Mouse (Mus musculus) testis, adult 2 months (tissue): Measurements from ENCODE around the gene Zbtb33. TPM values are rescaled to one million over a fixed set of nuclear protein-coding genes. Genes with fewer than 3 reads are reported as not detected.

Source experiments
- H3K27ac ChIP-seq: fragments of 200-500 bp; 2 replicates; pipeline ENCODE4 v1.5.1; 2012; ENCODE audit warnings: low read depth, low read length; ENCODE audit not compliant: control insufficient read depth, insufficient read depth
- H3K27me3 ChIP-seq: fragments of 200-500 bp; 2 replicates; pipeline ENCODE4 v1.6.1; 2012; ENCODE audit warnings: mild to moderate bottlenecking, low read length, moderate library complexity; ENCODE audit not compliant: control insufficient read depth, insufficient read depth
- H3K36me3 ChIP-seq: fragments of 200-500 bp; 2 replicates; pipeline ENCODE4 v1.6.1; 2012; ENCODE audit warnings: mild to moderate bottlenecking, low read length; ENCODE audit not compliant: control insufficient read depth, insufficient read depth
- H3K4me1 ChIP-seq: fragments of 200-500 bp; 2 replicates; pipeline ENCODE4 v1.6.1; 2012; ENCODE audit warnings: low read length; ENCODE audit not compliant: control insufficient read depth, insufficient read depth
- H3K4me3 ChIP-seq: fragments of 200-500 bp; 2 replicates; pipeline ENCODE4 v1.5.1; 2012; ENCODE audit warnings: low read depth, mild to moderate bottlenecking, low read length, moderate library complexity, mixed read lengths; ENCODE audit not compliant: control insufficient read depth
- CTCF ChIP-seq: fragments of 200-500 bp; IDR thresholded peaks from 2 replicates; pipeline ENCODE4 v1.5.1; 2012; ENCODE audit warnings: low read depth, mild to moderate bottlenecking, inconsistent platforms, low read length, moderate library complexity; ENCODE audit not compliant: control insufficient read depth, insufficient read depth, insufficient replicate concordance
- POLR2A ChIP-seq: fragments of 200-500 bp; IDR thresholded peaks from 2 replicates; pipeline ENCODE4 v1.6.1; 2012; ENCODE audit warnings: low read depth, mild to moderate bottlenecking, inconsistent platforms, low read length, moderate library complexity; ENCODE audit not compliant: control insufficient read depth
- polyA plus RNA-seq: library from polyadenylated mRNA; depleted of rRNA; stranded (reverse); fragments of >200 nt; gene quantifications from 2 replicates; pipeline ENCODE4 v1.2.3, GENCODE M21; 2012

Zbtb33 gene
- polyA plus RNA-seq, 1 experiment: 1.0 TPM

- TF ChIP-seq CTCF (no peak), POLR2A (no peak)
- Histone ChIP-seq H3K36me3 (no peaks in the 10 kb centered on the region), H3K4me3 (no peak overlapping the region), H3K27ac (no peak overlapping the region), H3K4me1 (no peaks in the 10 kb centered on the region; the same call in 1 of the 2 replicates), H3K27me3 (no peaks in the 10 kb centered on the region)
Observed at GRCm38 (mm10) chrX:38181608-38182258, 7.9 kb upstream of the Zbtb33 start.

GRCm38 (mm10) chrX:38185520-38185919 lies 4.1 kb upstream of the Zbtb33 start:
- H3K36me3 ChIP-seq: no peaks in the 10 kb centered on the region
- no peak overlapping the region for H3K4me3 ChIP-seq
- H3K27me3 ChIP-seq: no peaks in the 10 kb centered on the region
- H3K27ac ChIP-seq: no peak overlapping the region
- no peaks in the 10 kb centered on the region; the same call in 1 of the 2 replicates for H3K4me1 ChIP-seq
- TF ChIP-seq POLR2A: no peak
- no peak for TF ChIP-seq CTCF

DNA sequence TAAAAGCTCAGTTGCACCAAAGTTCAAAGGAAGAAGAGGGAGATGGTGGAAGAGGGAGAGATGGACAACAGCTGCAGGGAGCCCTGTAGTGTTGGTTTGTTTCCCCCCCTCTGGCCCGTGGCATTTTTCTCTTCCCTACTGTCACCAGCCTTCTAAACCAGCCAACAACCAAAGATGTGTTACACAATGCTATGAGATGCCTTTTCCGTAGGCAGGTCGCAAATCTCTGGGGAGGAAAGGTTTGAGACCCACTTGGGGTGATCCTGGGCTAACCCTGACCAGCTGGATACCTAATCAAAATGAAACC lies 818 bp downstream of the Zbtb33 start:
- H3K4me1 ChIP-seq: no peaks in the 10 kb centered on the region; the same call in 1 of the 2 replicates
- TF ChIP-seq CTCF (no peak), POLR2A (no peak)
- H3K27ac ChIP-seq: no peak overlapping the region; the same call in 1 of the 2 replicates
- H3K27me3 ChIP-seq: no peaks in the 10 kb centered on the region
- peak overlapping the region; percentile 93 for H3K4me3 ChIP-seq
- H3K36me3 ChIP-seq: no peaks in the 10 kb centered on the region

DNA sequence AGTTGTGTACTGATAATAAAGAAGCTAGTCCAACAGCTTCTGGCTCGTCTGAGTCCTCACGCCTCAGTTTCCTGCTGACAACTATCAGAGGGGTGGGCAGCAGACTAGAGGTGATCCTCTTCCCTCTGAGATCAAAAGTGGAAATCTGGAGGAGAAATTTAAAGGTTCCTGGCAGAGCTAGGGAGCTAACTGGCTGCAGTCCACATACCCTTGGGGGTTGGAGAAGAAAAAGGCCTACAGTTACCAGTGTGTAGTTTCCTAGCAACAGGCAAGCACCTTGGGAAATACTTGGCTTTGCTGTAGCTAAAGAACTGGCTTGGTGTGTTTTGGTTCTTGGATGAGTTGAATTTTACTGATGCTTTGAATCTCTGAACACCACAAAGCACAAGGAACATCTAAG lies 12.2 kb downstream of the Zbtb33 start:
- H3K27me3 ChIP-seq: no peaks in the 10 kb centered on the region
- H3K27ac ChIP-seq: no peak overlapping the region
- H3K4me1 ChIP-seq: no peaks in the 10 kb centered on the region
- H3K36me3 ChIP-seq: no peaks in the 10 kb centered on the region
- no peak for TF ChIP-seq POLR2A
- TF ChIP-seq CTCF: no peak
- no peak overlapping the region for H3K4me3 ChIP-seq

- H3K4me1 ChIP-seq: no peaks in the 10 kb centered on the region
- H3K36me3 ChIP-seq: no peaks in the 10 kb centered on the region
- TF ChIP-seq POLR2A: no peak
- TF ChIP-seq CTCF: no peak
Observed at GRCm38 (mm10) chrX:38207392-38207791, 17.8 kb downstream of the Zbtb33 start.

DNA sequence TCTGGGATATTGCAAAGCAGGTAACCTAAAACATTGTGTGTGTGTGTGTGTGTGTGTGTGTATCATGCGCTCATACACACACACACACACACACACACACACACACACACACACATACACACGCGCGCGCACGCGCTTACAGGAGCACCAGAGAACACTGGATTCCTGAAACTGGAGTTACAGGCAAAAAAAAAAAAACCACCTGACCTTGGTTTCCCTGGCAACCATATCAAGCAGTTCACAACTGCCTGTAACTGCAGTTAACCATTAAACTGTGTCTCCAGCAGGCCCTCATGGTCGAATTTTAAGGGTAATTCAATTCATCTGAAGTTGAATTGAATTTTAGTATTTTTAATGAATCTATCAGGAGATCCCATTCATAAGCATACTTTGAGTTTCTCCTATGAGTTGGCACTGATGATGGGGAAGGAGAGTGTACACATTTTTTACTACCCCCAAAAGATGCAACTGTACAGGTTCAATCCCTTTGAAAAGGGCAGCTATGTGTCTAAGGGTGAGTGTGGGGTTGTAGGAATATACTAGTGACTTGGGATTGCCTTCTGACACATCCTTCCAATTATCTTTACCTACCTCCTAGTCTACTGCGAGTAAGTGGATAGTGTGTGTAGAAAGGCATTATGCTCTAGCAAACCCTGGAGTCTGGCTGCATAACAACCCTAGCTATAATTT lies 27.5 kb downstream of the Zbtb33 start:
- no peak overlapping the region for H3K27ac ChIP-seq
- H3K4me1 ChIP-seq: no peaks in the 10 kb centered on the region
- no peaks in the 10 kb centered on the region for H3K27me3 ChIP-seq
- TF ChIP-seq CTCF: no peak
- TF ChIP-seq POLR2A: no peak
- no peaks in the 10 kb centered on the region for H3K36me3 ChIP-seq
- no peak overlapping the region for H3K4me3 ChIP-seq

More at GRCm38 (mm10) chrX:38207392-38207791, 17.8 kb downstream of the Zbtb33 start:
- Histone ChIP-seq H3K27me3 (no peaks in the 10 kb centered on the region), H3K27ac (no peak overlapping the region), H3K4me3 (no peak overlapping the region)

DNA sequence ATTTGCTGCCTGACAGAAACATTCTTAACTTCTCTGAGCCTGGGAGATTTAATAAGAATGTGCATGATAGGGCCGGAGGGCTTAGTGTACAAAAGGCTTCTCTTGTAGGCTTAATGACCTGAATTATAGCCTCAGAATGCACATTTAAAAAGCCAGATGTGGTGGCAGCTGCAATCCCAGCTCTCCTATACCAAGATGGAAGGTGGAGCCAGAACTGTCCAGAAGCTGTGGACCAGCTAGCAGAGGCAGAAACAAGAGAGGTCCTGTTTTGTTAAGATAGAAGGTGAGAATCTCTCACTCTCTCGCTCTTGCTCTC lies 28.0 kb downstream of the Zbtb33 start:
- Histone ChIP-seq H3K4me1 (no peaks in the 10 kb centered on the region), H3K27ac (no peak overlapping the region), H3K4me3 (no peak overlapping the region), H3K27me3 (no peaks in the 10 kb centered on the region), H3K36me3 (no peaks in the 10 kb centered on the region)
- TF ChIP-seq POLR2A (no peak), CTCF (no peak)
